8 mouse cellular contexts compared by ENCODE assay signal in the genomic region with DNA sequence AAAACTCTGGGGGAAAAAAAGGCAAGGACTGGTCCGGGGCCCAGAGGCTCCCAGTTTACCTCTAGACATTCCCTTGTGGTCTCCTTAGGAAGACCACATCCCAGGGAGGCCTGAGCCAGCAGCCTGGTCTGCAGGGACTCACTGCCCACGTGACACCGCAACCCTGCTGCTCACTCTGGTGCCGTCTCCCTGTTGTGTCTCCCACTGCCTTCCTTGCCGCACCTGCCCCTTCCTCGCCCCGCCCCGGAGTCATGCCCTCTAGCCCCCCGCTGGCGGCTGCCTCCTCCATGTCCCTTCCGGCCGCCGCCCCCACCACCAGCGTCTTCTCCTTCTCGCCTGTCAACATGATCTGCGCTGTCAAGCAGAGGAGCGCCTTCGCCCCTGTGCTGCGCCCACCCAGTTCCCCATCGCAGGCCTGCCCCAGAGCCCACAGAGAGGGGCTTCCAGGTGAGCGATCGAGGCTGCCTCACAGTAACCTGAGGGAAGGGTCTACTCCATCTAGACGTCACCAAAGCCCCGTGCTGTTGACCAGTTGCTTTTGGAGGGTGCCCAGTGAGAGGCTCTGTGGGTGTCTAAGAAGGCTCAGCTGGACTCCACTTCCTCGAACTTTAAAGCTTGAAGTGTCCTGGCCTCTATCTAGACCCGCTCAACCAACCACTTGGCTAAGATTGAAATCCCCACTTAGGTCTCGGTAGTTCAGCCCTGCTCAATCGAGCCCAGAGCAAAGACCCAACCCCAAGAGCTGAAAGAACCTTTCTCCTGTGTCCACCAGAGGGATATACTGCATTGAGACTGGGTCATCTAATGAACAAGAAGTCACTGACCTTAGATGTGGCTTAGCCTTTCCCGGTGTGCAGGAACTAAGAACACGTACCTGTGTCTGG. TPM values are rescaled to one million over a fixed set of nuclear protein-coding genes. Genes with fewer than 3 reads are reported as not detected.
A peak's percentile ranks its signal among the peaks of the same experiment; 100 is the strongest.
DNase-seq lines count a peak whose midpoint lies in the region; ATAC-seq and TF ChIP-seq lines count a peak whose summit lies in the region.

No protein-coding gene starts in this region.

- no peaks in the 10 kb centered on the region for H3K4me1 ChIP-seq in forebrain, postnatal 0 days (ENCODE audit: insufficient read depth)
- peaks cover 17% of the 10 kb centered on the region for H3K4me1 ChIP-seq in limb, embryonic 15.5 days

- DNase-seq in kidney, postnatal 10 days: peak; percentile 42
- no peak for DNase-seq in kidney, postnatal 36 days
- DNase-seq in forebrain, postnatal 0 days: no peak
- DNase-seq in retina, postnatal 1 day: peak; percentile 77
- DNase-seq in layer of hippocampus, adult 2 months (ENCODE audit: low spot score in 2 of 2): no peak
- no peak for DNase-seq in ovary, adult 18-20 months (ENCODE audit: low spot score)
- DNase-seq in urinary bladder, postnatal 25 days (ENCODE audit: low spot score): no peak

- no peak overlapping the region for H3K27ac ChIP-seq in forebrain, postnatal 0 days (ENCODE audit: low read depth, low read length)
- no peak overlapping the region for H3K27ac ChIP-seq in limb, embryonic 15.5 days
- no peak overlapping the region for H3K27ac ChIP-seq in layer of hippocampus, adult 2 months

- 12% methylated on average over 30 of the region's 30 CpGs for WGBS in forebrain, postnatal 0 days
- WGBS in limb, embryonic 15.5 days: 12% methylated on average over 29 of the region's 30 CpGs

- no peak for TF ChIP-seq CTCF in forebrain, postnatal 0 days (IDR thresholded peaks at IDR 0.05; ENCODE audit: low read depth)
- TF ChIP-seq CTCF in layer of hippocampus, adult 2 months (conservative IDR thresholded peaks at IDR 0.05): no peak

- H3K9me3 ChIP-seq in forebrain, postnatal 0 days (ENCODE audit: low read length): no peaks in the 10 kb centered on the region
- H3K9me3 ChIP-seq in limb, embryonic 15.5 days: no peaks in the 10 kb centered on the region

- 0 out of 2 replicates have a peak overlapping the region, but pooled peaks have one; percentile 2 for H3K9ac ChIP-seq in forebrain, postnatal 0 days
- H3K9ac ChIP-seq in limb, embryonic 15.5 days: no peak overlapping the region

- H3K4me2 ChIP-seq in forebrain, postnatal 0 days (ENCODE audit: low read depth): peak overlapping the region; percentile 35
- peak overlapping the region; percentile 42 for H3K4me2 ChIP-seq in limb, embryonic 15.5 days

- H3K4me3 ChIP-seq in forebrain, postnatal 0 days (ENCODE audit: low read depth, low read length): peak overlapping the region; percentile 17
- peak overlapping the region; percentile 28 for H3K4me3 ChIP-seq in limb, embryonic 15.5 days
- no peak overlapping the region for H3K4me3 ChIP-seq in layer of hippocampus, adult 2 months

- H3K27me3 ChIP-seq in forebrain, postnatal 0 days (ENCODE audit: insufficient read depth, low read length): peaks cover 22% of the 10 kb centered on the region
- H3K27me3 ChIP-seq in limb, embryonic 15.5 days: peaks cover 55% of the 10 kb centered on the region

- H3K36me3 ChIP-seq in forebrain, postnatal 0 days (ENCODE audit: insufficient read depth): no peaks in the 10 kb centered on the region
- H3K36me3 ChIP-seq in limb, embryonic 15.5 days: no peaks in the 10 kb centered on the region

- no peak; the same call in 1 of the 2 replicates for ATAC-seq in forebrain, postnatal 0 days
- ATAC-seq in limb, embryonic 15.5 days (ENCODE audit: insufficient number of reproducible peaks, low FRiP score, low TSS enrichment, low read depth): no peak

RNA-seq across cellular contexts. Expression of gene Cpxm1, which starts 31.9 kb away (rescaled TPM):
- total RNA-seq in forebrain, postnatal 0 days (2014; rRNA removed): 18.4 and 20.4 TPM in 2 replicates
- polyA plus RNA-seq in forebrain, postnatal 0 days (2015; fragmentation: Nextera tagmentation; extraction: Ambion mirVana): 20.4 and 22.4 TPM in 2 replicates
- polyA plus RNA-seq in limb, embryonic 15.5 days (2015; fragmentation: Nextera tagmentation; extraction: Ambion mirVana): 145 and 151 TPM in 2 replicates
- total RNA-seq in layer of hippocampus, adult 2 months (2021): 1 to 10 TPM; 6.6 to 7.5 TPM

RNA-seq across cellular contexts. Expression of gene Gm28372, which starts 39.6 kb away (rescaled TPM):
- total RNA-seq in forebrain, postnatal 0 days (2014; rRNA removed): not detected in 2 replicates
- not detected in 2 replicates for polyA plus RNA-seq in forebrain, postnatal 0 days (2015; fragmentation: Nextera tagmentation; extraction: Ambion mirVana)
- not detected in 2 replicates for polyA plus RNA-seq in limb, embryonic 15.5 days (2015; fragmentation: Nextera tagmentation; extraction: Ambion mirVana)
- total RNA-seq in layer of hippocampus, adult 2 months (2021): not detected

RNA-seq across cellular contexts. Expression of gene 1700020A23Rik, which starts 39.6 kb away (rescaled TPM):
- total RNA-seq in forebrain, postnatal 0 days (2014; rRNA removed): not detected in 2 replicates
- polyA plus RNA-seq in forebrain, postnatal 0 days (2015; fragmentation: Nextera tagmentation; extraction: Ambion mirVana): 0.45 TPM in 1 of 2 replicates, not detected in the other
- polyA plus RNA-seq in limb, embryonic 15.5 days (2015; fragmentation: Nextera tagmentation; extraction: Ambion mirVana): 0.37 TPM in 1 of 2 replicates, not detected in the other
- not detected for total RNA-seq in layer of hippocampus, adult 2 months (2021)

RNA-seq across cellular contexts. Expression of gene Tmem239, which starts 40.8 kb away (rescaled TPM):
- total RNA-seq in forebrain, postnatal 0 days (2014; rRNA removed): not detected in 2 replicates
- 0.16 TPM in 1 of 2 replicates, not detected in the other for polyA plus RNA-seq in forebrain, postnatal 0 days (2015; fragmentation: Nextera tagmentation; extraction: Ambion mirVana)
- 0.14 and 0.15 TPM in 2 replicates for polyA plus RNA-seq in limb, embryonic 15.5 days (2015; fragmentation: Nextera tagmentation; extraction: Ambion mirVana)
- total RNA-seq in layer of hippocampus, adult 2 months (2021): not detected

RNA-seq across cellular contexts. Expression of gene Vps16, which starts 58.7 kb away (rescaled TPM):
- 78.7 and 99.8 TPM in 2 replicates for total RNA-seq in forebrain, postnatal 0 days (2014; rRNA removed)
- polyA plus RNA-seq in forebrain, postnatal 0 days (2015; fragmentation: Nextera tagmentation; extraction: Ambion mirVana): 68.7 and 76.7 TPM in 2 replicates
- polyA plus RNA-seq in limb, embryonic 15.5 days (2015; fragmentation: Nextera tagmentation; extraction: Ambion mirVana): 94.2 and 106 TPM in 2 replicates
- total RNA-seq in layer of hippocampus, adult 2 months (2021): 100 to 1,000 TPM in 1 of 2 experiments, 10 to 100 TPM in 1; 91.3 to 104 TPM

Comparison
In these comparisons a context has a peak if more than half of its experiments do, and no peak if none do; other contexts are left out.
1. DNase-seq: peak in kidney, postnatal 10 days (single experiment) and retina, postnatal 1 day (single experiment); none in kidney, postnatal 36 days (0 of 2), forebrain, postnatal 0 days (single experiment), layer of hippocampus, adult 2 months (0 of 2), ovary, adult 18-20 months (single experiment) and urinary bladder, postnatal 25 days (single experiment).